9 mouse cellular contexts compared by ENCODE assay signal in the genomic region with DNA sequence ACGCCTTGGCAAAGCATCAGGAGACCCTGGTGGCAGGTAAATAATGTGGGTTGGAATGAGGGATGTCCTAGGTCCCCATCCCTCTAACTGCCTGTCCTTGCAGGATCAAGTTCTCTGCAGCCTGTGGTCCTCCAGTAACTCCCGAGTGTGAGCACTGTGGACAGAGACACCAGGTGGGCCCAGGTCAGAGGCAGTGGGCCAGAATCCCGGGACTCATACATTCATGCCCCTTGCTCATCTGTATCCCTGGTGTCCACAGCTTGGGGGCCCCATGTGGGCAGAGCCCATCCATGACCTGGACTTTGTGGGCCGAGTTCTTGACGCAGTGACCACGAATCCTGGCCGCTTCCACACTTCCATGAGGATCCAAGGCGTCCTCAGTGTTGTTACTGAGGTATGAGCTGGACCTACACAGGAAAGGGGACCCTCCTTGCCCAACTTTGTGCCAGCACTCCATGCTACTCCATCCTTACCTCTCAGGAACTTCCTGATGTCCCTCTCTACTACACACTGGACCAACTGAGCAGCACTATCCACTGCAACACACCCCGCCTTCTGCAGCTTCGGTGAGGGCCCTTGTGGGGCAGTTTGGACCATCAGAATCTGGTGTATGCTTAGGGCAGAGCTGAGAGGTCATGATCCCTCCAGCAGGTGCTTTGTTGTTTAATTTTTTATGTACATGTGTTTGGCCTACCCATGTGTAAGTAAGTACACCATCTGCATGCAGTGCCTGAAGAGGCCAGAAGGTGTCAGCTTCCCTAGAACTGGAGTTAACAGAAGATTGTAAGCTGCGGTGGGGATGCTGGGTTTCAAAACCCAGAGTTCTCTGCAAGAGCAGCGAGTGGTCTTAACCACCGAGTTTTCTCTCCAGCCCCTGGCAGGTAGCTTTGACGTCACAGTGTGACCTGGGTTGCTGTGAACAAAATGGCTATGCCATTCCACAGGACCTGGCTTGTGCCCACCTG. TPM values are rescaled to one million over a fixed set of nuclear protein-coding genes. Genes with fewer than 3 reads are reported as not detected.
DNase-seq lines count a peak whose midpoint lies in the region; ATAC-seq and TF ChIP-seq lines count a peak whose summit lies in the region.
"Had no signal": no experiment of that assay in that cellular context is flagged by ENCODE, and none has a peak within 500 bp of the region (broad histone marks: within the 10 kb centered on the region; RNA-seq: fewer than 3 reads in every experiment).

No protein-coding gene starts in this region.

- no peak for ATAC-seq in heart, embryonic 11.5 days (replicated peaks; ENCODE audit: insufficient number of reproducible peaks, low FRiP score, low TSS enrichment)
- no peak for ATAC-seq in neural tube, embryonic 11.5 days (ENCODE audit: insufficient read depth, low FRiP score, low TSS enrichment)
- no peak for ATAC-seq in neural tube, embryonic 15.5 days (ENCODE audit: low FRiP score)
- peak; percentile 37 for ATAC-seq in megakaryocyte, adult 5-6 weeks (ENCODE audit: poor library complexity, severe bottlenecking)
- ATAC-seq in midbrain, embryonic 11.5 days (ENCODE audit: low FRiP score): no peak

- no peak overlapping the region for H3K4me2 ChIP-seq in heart, embryonic 11.5 days
- H3K4me2 ChIP-seq in neural tube, embryonic 11.5 days (ENCODE audit: low read depth): no peak overlapping the region
- no peak overlapping the region for H3K4me2 ChIP-seq in neural tube, embryonic 15.5 days
- H3K4me2 ChIP-seq in midbrain, embryonic 11.5 days: no peak overlapping the region
- H3K4me2 ChIP-seq: hindbrain, embryonic 15.5 days had no signal

- H3K27ac ChIP-seq in heart, embryonic 11.5 days (ENCODE audit: low read depth, low read length): no peak overlapping the region
- H3K27ac ChIP-seq in neural tube, embryonic 11.5 days (ENCODE audit: low read depth, low read length): no peak overlapping the region
- H3K27ac ChIP-seq in neural tube, embryonic 15.5 days (replicated peaks): no peak overlapping the region
- no peak overlapping the region for H3K27ac ChIP-seq in midbrain, embryonic 11.5 days (ENCODE audit: low read depth, low read length)
- H3K27ac ChIP-seq: hindbrain, embryonic 15.5 days had no signal

- H3K36me3 ChIP-seq in heart, embryonic 11.5 days (ENCODE audit: control insufficient read depth, insufficient read depth, low read length): peaks cover 25% of the 10 kb centered on the region
- peaks cover 11% of the 10 kb centered on the region; the same call in 1 of the 2 replicates for H3K36me3 ChIP-seq in neural tube, embryonic 11.5 days (ENCODE audit: control insufficient read depth, insufficient read depth, low read length)
- peaks cover 47% of the 10 kb centered on the region for H3K36me3 ChIP-seq in neural tube, embryonic 15.5 days
- H3K36me3 ChIP-seq in midbrain, embryonic 11.5 days (ENCODE audit: control insufficient read depth, insufficient read depth, low read length): peaks cover 10% of the 10 kb centered on the region; the same call in 1 of the 2 replicates

- no peak overlapping the region for H3K9ac ChIP-seq in heart, embryonic 11.5 days (ENCODE audit: low read depth, low read length)
- no peak overlapping the region for H3K9ac ChIP-seq in neural tube, embryonic 11.5 days (ENCODE audit: low read length)
- no peak overlapping the region for H3K9ac ChIP-seq in neural tube, embryonic 15.5 days (replicated peaks)
- H3K9ac ChIP-seq in midbrain, embryonic 11.5 days (ENCODE audit: low read length): no peak overlapping the region
- H3K9ac ChIP-seq: hindbrain, embryonic 15.5 days had no signal

- H3K4me1 ChIP-seq in heart, embryonic 11.5 days (ENCODE audit: control insufficient read depth, insufficient read depth, low read length): peaks cover 21% of the 10 kb centered on the region
- H3K4me1 ChIP-seq in neural tube, embryonic 11.5 days (ENCODE audit: control insufficient read depth, insufficient read depth, low read length): no peaks in the 10 kb centered on the region
- H3K4me1 ChIP-seq in neural tube, embryonic 15.5 days: 0 out of 2 replicates have a peak, but pooled peaks cover 8% of the 10 kb centered on the region
- no peaks in the 10 kb centered on the region for H3K4me1 ChIP-seq in midbrain, embryonic 11.5 days (ENCODE audit: control insufficient read depth, insufficient read depth, low read length)

- no peak for TF ChIP-seq POLR2A in brain, embryonic 14.5 days (IDR thresholded peaks at IDR 0.05; ENCODE audit: borderline replicate concordance, extremely low read depth, insufficient read depth, insufficient read length, poor library complexity, severe bottlenecking)

- H3K4me3 ChIP-seq in heart, embryonic 11.5 days (ENCODE audit: low read depth, low read length): no peak overlapping the region
- H3K4me3 ChIP-seq in neural tube, embryonic 11.5 days (ENCODE audit: low read depth, low read length): no peak overlapping the region
- H3K4me3 ChIP-seq in neural tube, embryonic 15.5 days (replicated peaks): no peak overlapping the region
- H3K4me3 ChIP-seq in midbrain, embryonic 11.5 days (ENCODE audit: low read depth, low read length): no peak overlapping the region
- H3K4me3 ChIP-seq: hindbrain, embryonic 15.5 days had no signal

- H3K27me3 ChIP-seq in heart, embryonic 11.5 days (ENCODE audit: control insufficient read depth, insufficient read depth, low read length): peaks cover 5% of the 10 kb centered on the region
- H3K27me3 ChIP-seq in neural tube, embryonic 11.5 days (ENCODE audit: control insufficient read depth, insufficient read depth, low read length): peaks cover 17% of the 10 kb centered on the region
- H3K27me3 ChIP-seq in neural tube, embryonic 15.5 days (replicated peaks): peaks cover 13% of the 10 kb centered on the region
- H3K27me3 ChIP-seq in midbrain, embryonic 11.5 days (ENCODE audit: control insufficient read depth, insufficient read depth, low read length): peaks cover 16% of the 10 kb centered on the region

- 84% methylated on average over 14 of the region's 14 CpGs for WGBS in heart, embryonic 11.5 days (ENCODE audit: insufficient replicate concordance)
- WGBS in neural tube, embryonic 11.5 days: 89% methylated on average over 14 of the region's 14 CpGs
- WGBS in neural tube, embryonic 15.5 days: 90% methylated on average over 14 of the region's 14 CpGs
- 91% methylated on average over 14 of the region's 14 CpGs for WGBS in midbrain, embryonic 11.5 days

- no peaks in the 10 kb centered on the region for H3K9me3 ChIP-seq in heart, embryonic 11.5 days (replicated peaks; ENCODE audit: control insufficient read depth, low read length)
- H3K9me3 ChIP-seq in neural tube, embryonic 11.5 days (ENCODE audit: control insufficient read depth, low read length): no peaks in the 10 kb centered on the region
- no peaks in the 10 kb centered on the region for H3K9me3 ChIP-seq in neural tube, embryonic 15.5 days (replicated peaks)
- no peaks in the 10 kb centered on the region for H3K9me3 ChIP-seq in midbrain, embryonic 11.5 days (ENCODE audit: control insufficient read depth, low read length)
- H3K9me3 ChIP-seq: hindbrain, embryonic 15.5 days had no signal

- DNase-seq in heart, adult 11 months: peak; percentile 93
- peak; percentile 21 for DNase-seq in neural tube, embryonic 11.5 days (ENCODE audit: low spot score)
- peak; percentile 73 for DNase-seq in brain, embryonic 14.5 days (ENCODE audit: low read depth)
- DNase-seq in midbrain, embryonic 11.5 days (ENCODE audit: low spot score, missing footprints): no peak
- DNase-seq in frontal cortex, postnatal 25 days (ENCODE audit: low spot score in 2 of 2): no peak

- peak; percentile 56; the same call in 1 of the 2 replicates for TF ChIP-seq CTCF in brain, embryonic 14.5 days (IDR thresholded peaks at IDR 0.05; ENCODE audit: borderline replicate concordance, extremely low read depth, insufficient read depth, insufficient read length)

RNA-seq across cellular contexts. Expression of a gene that starts 3.8 kb away (rescaled TPM):
- polyA plus RNA-seq in heart, embryonic 11.5 days (2014; fragmentation: Nextera tagmentation; extraction: Ambion mirVana): 19.5 and 22.9 TPM in 2 replicates
- polyA plus RNA-seq in neural tube, embryonic 11.5 days (2014; fragmentation: Nextera tagmentation; extraction: Ambion mirVana): 4.6 and 5.3 TPM in 2 replicates
- polyA plus RNA-seq in neural tube, embryonic 15.5 days (2015; fragmentation: Nextera tagmentation; extraction: Ambion mirVana): 3.1 and 6.1 TPM in 2 replicates
- polyA plus RNA-seq in brain, embryonic 14.5 days (2012; rRNA removed): 3.4 and 4.7 TPM in 2 replicates
- total RNA-seq in megakaryocyte, adult 5-6 weeks (2015): 69.0 and 69.9 TPM in 2 replicates
- 60.3 and 62.0 TPM in 2 replicates for total RNA-seq in megakaryocyte, adult 5-6 weeks (2017)
- 5.1 and 6.5 TPM in 2 replicates for polyA plus RNA-seq in midbrain, embryonic 11.5 days (2014; fragmentation: Nextera tagmentation; extraction: Ambion mirVana)

RNA-seq across cellular contexts. Expression of a gene that starts 9.8 kb away (rescaled TPM):
- polyA plus RNA-seq in heart, embryonic 11.5 days (2014; fragmentation: Nextera tagmentation; extraction: Ambion mirVana): 19.1 and 19.6 TPM in 2 replicates
- 26.2 and 27.0 TPM in 2 replicates for polyA plus RNA-seq in neural tube, embryonic 11.5 days (2014; fragmentation: Nextera tagmentation; extraction: Ambion mirVana)
- polyA plus RNA-seq in neural tube, embryonic 15.5 days (2015; fragmentation: Nextera tagmentation; extraction: Ambion mirVana): 12.3 and 14.1 TPM in 2 replicates
- polyA plus RNA-seq in brain, embryonic 14.5 days (2012; rRNA removed): 81.8 and 87.0 TPM in 2 replicates
- total RNA-seq in megakaryocyte, adult 5-6 weeks (2015): 42.8 and 43.0 TPM in 2 replicates
- total RNA-seq in megakaryocyte, adult 5-6 weeks (2017): 31.8 and 36.8 TPM in 2 replicates
- 18.6 and 21.4 TPM in 2 replicates for polyA plus RNA-seq in midbrain, embryonic 11.5 days (2014; fragmentation: Nextera tagmentation; extraction: Ambion mirVana)

RNA-seq across cellular contexts. Expression of a gene that starts 11.3 kb away (rescaled TPM):
- polyA plus RNA-seq in heart, embryonic 11.5 days (2014; fragmentation: Nextera tagmentation; extraction: Ambion mirVana): 49.7 and 51.6 TPM in 2 replicates
- 60.4 and 60.6 TPM in 2 replicates for polyA plus RNA-seq in neural tube, embryonic 11.5 days (2014; fragmentation: Nextera tagmentation; extraction: Ambion mirVana)
- polyA plus RNA-seq in neural tube, embryonic 15.5 days (2015; fragmentation: Nextera tagmentation; extraction: Ambion mirVana): 66.7 and 75.1 TPM in 2 replicates
- 113 and 120 TPM in 2 replicates for polyA plus RNA-seq in brain, embryonic 14.5 days (2012; rRNA removed)
- total RNA-seq in megakaryocyte, adult 5-6 weeks (2015): 29.5 and 35.9 TPM in 2 replicates
- 37.6 and 40.4 TPM in 2 replicates for total RNA-seq in megakaryocyte, adult 5-6 weeks (2017)
- polyA plus RNA-seq in midbrain, embryonic 11.5 days (2014; fragmentation: Nextera tagmentation; extraction: Ambion mirVana): 39.9 and 45.6 TPM in 2 replicates

RNA-seq across cellular contexts. Expression of a gene that starts 25.4 kb away (rescaled TPM):
- 3.4 and 5.4 TPM in 2 replicates for polyA plus RNA-seq in heart, embryonic 11.5 days (2014; fragmentation: Nextera tagmentation; extraction: Ambion mirVana)
- polyA plus RNA-seq in neural tube, embryonic 11.5 days (2014; fragmentation: Nextera tagmentation; extraction: Ambion mirVana): 0.84 and 1.8 TPM in 2 replicates
- 1.4 and 1.8 TPM in 2 replicates for polyA plus RNA-seq in neural tube, embryonic 15.5 days (2015; fragmentation: Nextera tagmentation; extraction: Ambion mirVana)
- 0.92 and 1.5 TPM in 2 replicates for polyA plus RNA-seq in brain, embryonic 14.5 days (2012; rRNA removed)
- 40.4 and 45.2 TPM in 2 replicates for total RNA-seq in megakaryocyte, adult 5-6 weeks (2015)
- total RNA-seq in megakaryocyte, adult 5-6 weeks (2017): 20.6 and 25.5 TPM in 2 replicates
- polyA plus RNA-seq in midbrain, embryonic 11.5 days (2014; fragmentation: Nextera tagmentation; extraction: Ambion mirVana): 1.6 and 1.9 TPM in 2 replicates

RNA-seq across cellular contexts. Expression of a gene that starts 34.8 kb away (rescaled TPM):
- polyA plus RNA-seq in heart, embryonic 11.5 days (2014; fragmentation: Nextera tagmentation; extraction: Ambion mirVana): 52.3 and 55.9 TPM in 2 replicates
- 71.6 and 79.4 TPM in 2 replicates for polyA plus RNA-seq in neural tube, embryonic 11.5 days (2014; fragmentation: Nextera tagmentation; extraction: Ambion mirVana)
- polyA plus RNA-seq in neural tube, embryonic 15.5 days (2015; fragmentation: Nextera tagmentation; extraction: Ambion mirVana): 20.3 and 33.1 TPM in 2 replicates
- polyA plus RNA-seq in brain, embryonic 14.5 days (2012; rRNA removed): 7.3 and 11.0 TPM in 2 replicates
- 86.1 and 87.5 TPM in 2 replicates for total RNA-seq in megakaryocyte, adult 5-6 weeks (2015)
- total RNA-seq in megakaryocyte, adult 5-6 weeks (2017): 62.7 and 65.3 TPM in 2 replicates
- polyA plus RNA-seq in midbrain, embryonic 11.5 days (2014; fragmentation: Nextera tagmentation; extraction: Ambion mirVana): 49.9 and 52.9 TPM in 2 replicates

Comparison
In these comparisons a context has a peak if more than half of its experiments do, and no peak if none do; other contexts are left out.
1. DNase-seq: peak in heart, adult 11 months (single experiment), neural tube, embryonic 11.5 days (single experiment) and brain, embryonic 14.5 days (single experiment); none in midbrain, embryonic 11.5 days (single experiment) and frontal cortex, postnatal 25 days (0 of 2).